Mouse (Mus musculus): Measurements from ENCODE around the gene Astn2. TPM values are rescaled to one million over a fixed set of nuclear protein-coding genes. Genes with fewer than 3 reads are reported as not detected.

Gene Astn2
- polyA plus RNA-seq, 1 experiment from 2014 or later: 0.15 TPM

GRCm38 (mm10) chr4:65663176-65663575 lies 741.2 kb downstream of the Astn2 start:
- Histone ChIP-seq H3K4me3 (replicated peaks; ENCODE audit: low read length) (no peak overlapping the region), H3K4me1 (ENCODE audit: control insufficient read depth, insufficient read depth, low read length) (no peaks in the 10 kb centered on the region), H3K27ac (ENCODE audit: low read length) (no peak overlapping the region), H3K36me3 (ENCODE audit: control insufficient read depth, insufficient read depth, low read length) (no peaks in the 10 kb centered on the region), H3K9me3 (replicated peaks; ENCODE audit: control insufficient read depth, low read length) (no peaks in the 10 kb centered on the region), H3K9ac (ENCODE audit: low read length) (no peak overlapping the region), H3K27me3 (ENCODE audit: control insufficient read depth, insufficient read depth, low read length) (no peaks in the 10 kb centered on the region), H3K4me2 (ENCODE audit: low read depth, low read length) (no peak overlapping the region)
- 83% methylated on average over 6 of the region's 6 CpGs for WGBS
- ATAC-seq (ENCODE audit: insufficient read depth, low FRiP score): no peak

DNA sequence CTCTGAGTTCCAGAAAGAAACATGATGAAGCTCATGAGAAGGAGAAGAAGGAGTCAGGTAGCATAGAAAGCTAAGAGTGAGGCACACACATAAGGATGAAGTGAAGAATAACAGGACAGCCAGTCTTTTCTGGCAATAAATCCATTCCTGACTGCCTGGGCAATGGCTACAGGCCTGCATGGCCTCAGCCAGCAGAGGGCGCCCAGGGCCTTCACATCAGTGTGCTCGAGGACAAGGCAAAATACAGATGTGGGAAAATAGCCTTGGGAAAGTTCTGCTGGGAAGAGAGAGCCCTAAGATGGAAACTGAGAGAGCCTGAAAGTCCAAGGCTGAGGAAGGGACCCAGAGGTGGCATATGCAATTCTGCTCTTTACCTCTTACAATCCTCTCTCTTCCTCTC lies 749.7 kb downstream of the Astn2 start:
- H3K4me1 ChIP-seq (ENCODE audit: control insufficient read depth, insufficient read depth, low read length): no peaks in the 10 kb centered on the region
- no peak overlapping the region for H3K4me2 ChIP-seq (ENCODE audit: low read depth, low read length)
- no peaks in the 10 kb centered on the region for H3K27me3 ChIP-seq (ENCODE audit: control insufficient read depth, insufficient read depth, low read length)
- no peaks in the 10 kb centered on the region for H3K36me3 ChIP-seq (ENCODE audit: control insufficient read depth, insufficient read depth, low read length)
- no peak overlapping the region for H3K9ac ChIP-seq (ENCODE audit: low read length)
- no peaks in the 10 kb centered on the region for H3K9me3 ChIP-seq (replicated peaks; ENCODE audit: control insufficient read depth, low read length)
- WGBS: 3% methylated on average over 2 of the region's 2 CpGs
- H3K27ac ChIP-seq (ENCODE audit: low read length): no peak overlapping the region
- peak; percentile 80 for ATAC-seq (ENCODE audit: insufficient read depth, low FRiP score)
- H3K4me3 ChIP-seq (replicated peaks; ENCODE audit: low read length): no peak overlapping the region

DNA sequence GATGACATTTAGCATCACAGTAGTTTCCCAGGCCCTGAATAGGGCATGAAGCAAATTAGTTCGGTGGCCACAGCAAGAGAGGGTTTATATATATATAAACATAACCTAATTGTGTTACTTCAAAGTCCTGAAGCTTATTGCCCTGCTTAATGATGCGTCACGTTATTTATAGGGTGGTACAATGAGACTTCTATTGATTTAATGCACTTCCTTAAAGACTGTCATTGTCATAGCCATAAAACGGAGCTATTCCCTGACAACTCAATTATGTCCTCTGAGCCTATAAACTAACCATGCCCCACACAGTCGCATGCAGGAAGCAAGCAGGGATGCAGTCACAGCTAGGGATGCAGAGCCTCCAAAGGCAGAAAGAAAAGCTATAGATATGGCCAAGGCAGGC lies 761.8 kb downstream of the Astn2 start:
- 70% methylated on average over 5 of the region's 5 CpGs for WGBS
- no peaks in the 10 kb centered on the region for H3K36me3 ChIP-seq (ENCODE audit: control insufficient read depth, insufficient read depth, low read length)
- H3K4me1 ChIP-seq (ENCODE audit: control insufficient read depth, insufficient read depth, low read length): no peaks in the 10 kb centered on the region
- no peak for ATAC-seq (ENCODE audit: insufficient read depth, low FRiP score)
- H3K9me3 ChIP-seq (replicated peaks; ENCODE audit: control insufficient read depth, low read length): no peaks in the 10 kb centered on the region
- H3K9ac ChIP-seq (ENCODE audit: low read length): no peak overlapping the region
- no peak overlapping the region for H3K27ac ChIP-seq (ENCODE audit: low read length)
- no peaks in the 10 kb centered on the region for H3K27me3 ChIP-seq (ENCODE audit: control insufficient read depth, insufficient read depth, low read length)
- H3K4me2 ChIP-seq (ENCODE audit: low read depth, low read length): no peak overlapping the region
- H3K4me3 ChIP-seq (replicated peaks; ENCODE audit: low read length): no peak overlapping the region

DNA sequence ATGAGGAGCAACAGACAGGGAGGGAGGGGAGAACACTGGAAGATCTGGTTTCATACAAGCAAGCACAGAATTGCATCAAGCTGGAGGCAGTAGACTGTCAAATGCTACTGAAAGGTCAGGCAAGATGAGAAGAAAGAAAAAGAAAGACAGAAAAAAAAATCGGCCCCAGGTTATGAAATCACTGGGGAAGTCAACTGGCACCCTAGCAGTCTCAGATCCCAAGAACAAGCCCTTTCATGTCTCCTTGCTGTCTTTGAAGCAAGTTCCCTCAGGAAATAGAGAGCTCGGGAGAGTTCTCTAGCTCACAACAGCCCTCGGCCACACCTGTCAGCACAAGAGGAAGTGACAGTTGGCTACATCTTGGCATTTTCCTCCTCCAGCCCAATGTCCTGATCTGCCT lies 766.2 kb downstream of the Astn2 start:
- no peak overlapping the region for H3K4me3 ChIP-seq (replicated peaks; ENCODE audit: low read length)
- no peaks in the 10 kb centered on the region for H3K4me1 ChIP-seq (ENCODE audit: control insufficient read depth, insufficient read depth, low read length)
- H3K9ac ChIP-seq (ENCODE audit: low read length): no peak overlapping the region
- no peak for ATAC-seq (ENCODE audit: insufficient read depth, low FRiP score)
- H3K27me3 ChIP-seq (ENCODE audit: control insufficient read depth, insufficient read depth, low read length): no peaks in the 10 kb centered on the region
- H3K9me3 ChIP-seq (replicated peaks; ENCODE audit: control insufficient read depth, low read length): no peaks in the 10 kb centered on the region
- no peak overlapping the region for H3K4me2 ChIP-seq (ENCODE audit: low read depth, low read length)
- no peak overlapping the region for H3K27ac ChIP-seq (ENCODE audit: low read length)
- WGBS: 71% methylated on average over 3 of the region's 3 CpGs
- H3K36me3 ChIP-seq (ENCODE audit: control insufficient read depth, insufficient read depth, low read length): no peaks in the 10 kb centered on the region

DNA sequence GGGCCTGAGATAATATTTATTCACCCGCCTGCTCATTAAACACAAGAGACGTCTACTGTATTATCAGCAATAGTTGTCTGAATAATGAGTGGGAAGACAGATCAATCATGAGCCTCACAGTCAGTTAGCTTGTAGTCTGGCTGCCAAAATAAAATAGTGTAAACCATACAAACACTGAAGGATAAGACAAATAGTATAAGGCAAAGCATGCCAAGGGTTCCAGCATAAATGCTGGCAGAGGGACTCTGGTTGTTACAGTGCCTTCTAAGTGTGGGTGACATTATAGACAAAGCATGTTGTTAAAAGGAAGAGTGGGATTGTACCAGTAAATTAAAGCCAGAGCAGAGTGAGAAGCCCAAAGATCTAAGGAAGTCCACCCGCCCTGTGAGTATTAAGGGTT lies 784.3 kb downstream of the Astn2 start:
- 67% methylated on average over 3 of the region's 3 CpGs for WGBS
- peaks cover 10% of the 10 kb centered on the region for H3K36me3 ChIP-seq (ENCODE audit: control insufficient read depth, insufficient read depth, low read length)
- H3K27ac ChIP-seq (ENCODE audit: low read length): no peak overlapping the region
- H3K4me2 ChIP-seq (ENCODE audit: low read depth, low read length): no peak overlapping the region
- H3K4me3 ChIP-seq (replicated peaks; ENCODE audit: low read length): no peak overlapping the region
- H3K9ac ChIP-seq (ENCODE audit: low read length): no peak overlapping the region
- no peaks in the 10 kb centered on the region for H3K9me3 ChIP-seq (replicated peaks; ENCODE audit: control insufficient read depth, low read length)
- no peaks in the 10 kb centered on the region for H3K4me1 ChIP-seq (ENCODE audit: control insufficient read depth, insufficient read depth, low read length)
- H3K27me3 ChIP-seq (ENCODE audit: control insufficient read depth, insufficient read depth, low read length): no peaks in the 10 kb centered on the region
- ATAC-seq (ENCODE audit: insufficient read depth, low FRiP score): no peak

- no peaks in the 10 kb centered on the region for H3K4me1 ChIP-seq (ENCODE audit: control insufficient read depth, insufficient read depth, low read length)
- no peak overlapping the region for H3K27ac ChIP-seq (ENCODE audit: low read length)
- ATAC-seq (ENCODE audit: insufficient read depth, low FRiP score): no peak
- 98% methylated on average over 14 of the region's 14 CpGs for WGBS
- no peak overlapping the region for H3K4me3 ChIP-seq (replicated peaks; ENCODE audit: low read length)
- no peak overlapping the region for H3K4me2 ChIP-seq (ENCODE audit: low read depth, low read length)
- H3K36me3 ChIP-seq (ENCODE audit: control insufficient read depth, insufficient read depth, low read length): peaks cover 31% of the 10 kb centered on the region
- no peak overlapping the region for H3K9ac ChIP-seq (ENCODE audit: low read length)
- H3K9me3 ChIP-seq (replicated peaks; ENCODE audit: control insufficient read depth, low read length): no peaks in the 10 kb centered on the region
- H3K27me3 ChIP-seq (ENCODE audit: control insufficient read depth, insufficient read depth, low read length): no peaks in the 10 kb centered on the region
Measured at GRCm38 (mm10) chr4:65613135-65613534, 791.3 kb downstream of the Astn2 start.

DNA sequence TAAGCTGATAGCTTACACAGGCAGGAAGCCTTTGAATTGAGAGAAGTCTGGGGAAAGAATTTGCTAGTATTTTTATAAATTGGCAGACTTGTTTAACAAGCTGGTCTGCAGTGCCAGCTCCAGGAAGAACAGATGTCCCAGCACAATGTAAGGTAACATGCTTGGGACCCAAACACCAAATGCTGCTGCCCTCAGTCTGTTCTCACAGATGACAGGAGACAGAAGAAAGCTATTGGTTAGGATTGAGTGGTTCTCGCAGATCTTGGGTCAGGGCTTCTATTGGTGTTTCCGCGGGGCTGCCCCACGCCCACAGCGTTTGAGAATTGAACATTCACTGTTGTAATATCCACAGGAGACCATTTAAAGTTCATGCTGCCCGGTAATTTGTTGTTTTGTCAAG lies 793.5 kb downstream of the Astn2 start:
- Histone ChIP-seq H3K4me1 (ENCODE audit: control insufficient read depth, insufficient read depth, low read length) (peaks cover 8% of the 10 kb centered on the region), H3K9ac (ENCODE audit: low read length) (no peak overlapping the region), H3K9me3 (replicated peaks; ENCODE audit: control insufficient read depth, low read length) (no peaks in the 10 kb centered on the region), H3K4me2 (ENCODE audit: low read depth, low read length) (no peak overlapping the region), H3K27ac (ENCODE audit: low read length) (no peak overlapping the region), H3K4me3 (replicated peaks; ENCODE audit: low read length) (no peak overlapping the region), H3K27me3 (ENCODE audit: control insufficient read depth, insufficient read depth, low read length) (no peaks in the 10 kb centered on the region), H3K36me3 (ENCODE audit: control insufficient read depth, insufficient read depth, low read length) (peaks cover 23% of the 10 kb centered on the region)
- ATAC-seq (ENCODE audit: insufficient read depth, low FRiP score): no peak
- 85% methylated on average over 6 of the region's 6 CpGs for WGBS

- H3K4me1 ChIP-seq (ENCODE audit: control insufficient read depth, insufficient read depth, low read length): peaks cover 8% of the 10 kb centered on the region
- no peak for ATAC-seq (ENCODE audit: insufficient read depth, low FRiP score)
- no peak overlapping the region for H3K9ac ChIP-seq (ENCODE audit: low read length)
- H3K9me3 ChIP-seq (replicated peaks; ENCODE audit: control insufficient read depth, low read length): no peaks in the 10 kb centered on the region
- H3K27me3 ChIP-seq (ENCODE audit: control insufficient read depth, insufficient read depth, low read length): no peaks in the 10 kb centered on the region
- no peak overlapping the region for H3K27ac ChIP-seq (ENCODE audit: low read length)
- no peak overlapping the region for H3K4me3 ChIP-seq (replicated peaks; ENCODE audit: low read length)
- peaks cover 23% of the 10 kb centered on the region for H3K36me3 ChIP-seq (ENCODE audit: control insufficient read depth, insufficient read depth, low read length)
- 77% methylated on average over 5 of the region's 5 CpGs for WGBS
- H3K4me2 ChIP-seq (ENCODE audit: low read depth, low read length): no peak overlapping the region
Measured at GRCm38 (mm10) chr4:65610329-65610728, 794.1 kb downstream of the Astn2 start.

DNA sequence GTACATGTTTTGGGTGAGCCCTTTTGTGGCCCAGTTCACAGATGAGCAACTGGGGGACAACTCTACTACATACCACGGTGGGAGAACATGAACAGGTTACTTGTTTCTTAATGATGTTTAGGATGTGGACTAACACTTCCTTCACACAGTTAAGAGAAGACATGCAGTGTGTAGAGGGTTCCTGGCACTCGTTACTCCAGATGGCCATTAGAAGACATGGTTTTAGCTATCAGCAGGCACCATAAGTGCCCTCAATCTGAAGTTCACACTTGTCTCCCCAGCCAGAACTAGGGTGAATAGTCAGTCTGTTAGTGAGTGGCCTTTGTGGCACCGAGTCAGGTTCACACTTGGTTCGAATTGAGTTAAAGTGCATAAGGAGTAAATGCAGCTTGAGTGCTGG lies 796.3 kb downstream of the Astn2 start:
- Histone ChIP-seq H3K27ac (ENCODE audit: low read length) (no peak overlapping the region), H3K9ac (ENCODE audit: low read length) (no peak overlapping the region), H3K36me3 (ENCODE audit: control insufficient read depth, insufficient read depth, low read length) (peaks cover 1% of the 10 kb centered on the region), H3K9me3 (replicated peaks; ENCODE audit: control insufficient read depth, low read length) (no peaks in the 10 kb centered on the region), H3K27me3 (ENCODE audit: control insufficient read depth, insufficient read depth, low read length) (no peaks in the 10 kb centered on the region), H3K4me2 (ENCODE audit: low read depth, low read length) (no peak overlapping the region), H3K4me1 (ENCODE audit: control insufficient read depth, insufficient read depth, low read length) (peaks cover 12% of the 10 kb centered on the region), H3K4me3 (replicated peaks; ENCODE audit: low read length) (no peak overlapping the region)
- 91% methylated on average over 4 of the region's 4 CpGs for WGBS
- no peak for ATAC-seq (ENCODE audit: insufficient read depth, low FRiP score)

DNA sequence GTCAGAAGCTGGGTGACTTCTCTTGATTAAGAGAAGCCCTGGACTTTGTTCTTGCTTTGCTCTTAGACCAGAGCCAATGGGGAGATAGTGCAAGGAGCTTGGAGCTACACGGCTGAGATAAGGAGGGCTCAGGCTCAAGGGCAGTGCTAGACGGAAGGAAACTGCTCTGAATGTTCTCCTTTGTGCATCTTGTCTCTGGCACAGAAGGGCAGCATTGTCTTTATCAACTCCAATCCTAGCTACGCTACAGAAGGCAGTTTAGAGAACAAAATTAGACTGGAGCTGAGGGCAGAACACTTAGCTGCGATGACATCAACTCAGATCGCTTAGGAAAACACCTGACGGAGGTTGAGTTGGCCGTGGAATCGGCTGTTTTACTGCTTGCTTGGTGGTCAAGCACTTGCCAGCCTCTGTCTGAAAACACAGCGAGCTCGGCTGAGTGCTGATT lies 797.2 kb downstream of the Astn2 start:
- H3K9me3 ChIP-seq (replicated peaks; ENCODE audit: control insufficient read depth, low read length): no peaks in the 10 kb centered on the region
- no peak overlapping the region for H3K9ac ChIP-seq (ENCODE audit: low read length)
- H3K27ac ChIP-seq (ENCODE audit: low read length): no peak overlapping the region
- no peak overlapping the region for H3K4me2 ChIP-seq (ENCODE audit: low read depth, low read length)
- no peak for ATAC-seq (ENCODE audit: insufficient read depth, low FRiP score)
- H3K27me3 ChIP-seq (ENCODE audit: control insufficient read depth, insufficient read depth, low read length): no peaks in the 10 kb centered on the region
- peaks cover 12% of the 10 kb centered on the region for H3K4me1 ChIP-seq (ENCODE audit: control insufficient read depth, insufficient read depth, low read length)
- H3K36me3 ChIP-seq (ENCODE audit: control insufficient read depth, insufficient read depth, low read length): no peaks in the 10 kb centered on the region
- 74% methylated on average over 10 of the region's 10 CpGs for WGBS
- no peak overlapping the region for H3K4me3 ChIP-seq (replicated peaks; ENCODE audit: low read length)
